Mouse (Mus musculus): ENCODE measurements around the gene Vps33a.

GRCm38 (mm10) chr5:123524393-123524750 lies 48.5 kb downstream of the Vps33a start:
- no peak for TF ChIP-seq CTCF (IDR thresholded peaks at IDR 0.05; ENCODE audit: borderline replicate concordance, insufficient read depth, low read depth, low read length)
- TF ChIP-seq POLR2A (IDR thresholded peaks at IDR 0.05; ENCODE audit: borderline replicate concordance, insufficient read depth, low read length) = no peak

All from cerebellum, adult 2 months (tissue).